Mouse (Mus musculus) embryonic facial prominence, embryonic 11.5 days (tissue): ENCODE measurements around the gene Irf2bp2. TPM values are rescaled to one million over a fixed set of nuclear protein-coding genes. Genes with fewer than 3 reads are reported as not detected.

Experiments used
- polyA plus RNA-seq: library from polyadenylated mRNA; unstranded; fragments of >200 nt; fragmentation: Nextera tagmentation; extraction: Ambion mirVana; gene quantifications from 2 replicates; pipeline ENCODE4 v1.2.1, GENCODE M21; 2014

Gene Irf2bp2
- polyA plus RNA-seq, 1 experiment from 2014 or later, result 6.9 TPM

Other genes with a start within 250 kb of the Irf2bp2 start
- gene Coa6, start 171.5 kb downstream of the Irf2bp2 start, polyA plus RNA-seq, result 47.8 and 56.5 TPM in 2 replicates
- gene Tarbp1, start 118.9 kb downstream of the Irf2bp2 start, polyA plus RNA-seq, result 2.6 and 3.4 TPM in 2 replicates